Mouse (Mus musculus) duodenum, adult 2 months (tissue): Measurements from ENCODE around the gene Acly. TPM values are rescaled to one million over a fixed set of nuclear protein-coding genes. Genes with fewer than 3 reads are reported as not detected.

Source experiments
- polyA plus RNA-seq: library from polyadenylated mRNA; depleted of rRNA; stranded (reverse); fragments of >200 nt; gene quantifications from 2 replicates; pipeline ENCODE4 v1.2.3, GENCODE M21; 2012; ENCODE audit warnings: low replicate concordance; rRNA removed

Gene Acly
- 14.8 and 19.5 TPM in 2 replicates for polyA plus RNA-seq

GRCm38 (mm10) chr11:100527458-100528374 lies at the start of gene Acly:
TSS of gene Acly (minus strand) at chr11:100528000.

DNA sequence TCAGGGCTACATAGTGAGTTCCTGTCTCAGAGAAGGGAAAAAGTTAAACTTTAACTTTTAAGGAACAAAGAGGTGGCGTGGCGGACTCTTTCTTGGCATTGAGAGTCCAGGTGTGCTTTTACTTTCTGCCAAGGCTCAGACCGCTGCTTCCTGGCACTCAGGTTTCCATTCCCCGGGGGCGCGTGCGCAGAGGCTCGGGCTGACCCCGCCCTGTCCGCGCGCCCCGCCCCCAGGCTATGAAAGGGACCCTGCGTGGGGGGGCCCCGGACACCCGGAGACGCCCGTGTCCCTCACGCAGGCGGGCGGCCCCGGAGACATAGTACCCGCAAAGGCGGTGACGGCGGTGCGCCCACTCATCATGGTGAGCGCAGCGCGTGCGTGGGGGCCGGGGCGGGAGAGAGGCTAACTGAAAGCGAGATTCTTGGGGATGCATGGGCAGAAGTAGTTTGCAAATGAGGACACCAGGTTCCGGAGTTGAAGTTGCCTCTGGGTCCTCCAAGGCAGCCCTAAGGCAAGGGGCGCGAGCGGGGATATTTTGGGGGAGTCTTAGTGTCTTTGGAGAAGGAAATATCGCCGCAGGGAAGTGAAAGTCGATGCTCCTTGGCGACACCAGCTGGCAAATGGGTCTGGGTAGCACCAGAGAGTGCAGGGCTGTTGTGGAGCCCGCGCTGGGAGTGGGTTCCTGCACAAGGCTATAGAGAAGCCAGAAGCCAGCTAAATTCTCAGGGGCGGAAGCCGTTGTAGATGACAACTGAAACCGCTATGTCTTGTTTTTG lies 47.1 kb upstream of the Acly start, which contains the start of gene Cnp:
Gene Cnp (plus strand): TSS at position 197 of the 776 bp plus-strand sequence.

GRCm38 (mm10) chr11:100544832-100545745 lies 17.3 kb upstream of the Acly start, which contains the start of gene Ttc25:
TSS of gene Ttc25 (plus strand) at chr11:100545607.

DNA sequence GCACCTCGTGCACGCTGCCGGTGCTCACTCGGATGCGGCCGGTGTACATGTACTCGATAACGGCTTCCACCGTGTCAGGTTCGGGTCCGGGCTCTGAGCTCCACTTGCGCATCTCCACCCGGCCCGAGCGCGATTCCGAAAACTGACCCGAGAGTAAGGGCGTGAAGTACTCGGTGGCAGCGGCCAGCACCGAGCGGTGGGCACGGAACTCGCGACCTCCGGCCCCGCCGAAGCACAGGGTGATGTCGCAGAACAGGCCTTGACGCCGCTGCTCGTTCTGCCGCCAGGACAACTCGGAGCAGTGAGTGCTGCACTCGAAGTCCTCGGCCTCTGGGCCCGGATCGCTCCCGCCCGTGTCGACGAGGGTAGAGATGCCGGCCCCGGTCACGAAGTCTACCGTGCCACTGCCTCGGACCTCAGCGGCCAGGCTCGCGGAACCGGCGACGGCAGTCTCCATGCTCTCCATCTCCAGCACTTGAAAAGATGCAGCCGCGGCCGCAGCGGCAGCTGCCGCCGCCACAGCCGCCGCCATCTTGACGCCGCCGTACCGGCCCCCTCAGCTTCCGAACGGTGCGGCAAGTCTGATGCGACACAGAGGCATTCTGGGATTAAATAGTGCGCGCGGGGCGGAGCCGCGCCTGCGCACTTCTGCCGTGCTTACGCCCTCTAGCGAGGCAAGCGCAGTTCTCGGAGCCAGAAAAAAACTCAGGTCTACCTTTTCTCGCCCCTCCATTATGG lies 55.4 kb downstream of the Acly start, which contains the start of gene Klhl11:
Gene Klhl11 (minus strand): TSS at position 545 of the 738 bp plus-strand sequence.

DNA sequence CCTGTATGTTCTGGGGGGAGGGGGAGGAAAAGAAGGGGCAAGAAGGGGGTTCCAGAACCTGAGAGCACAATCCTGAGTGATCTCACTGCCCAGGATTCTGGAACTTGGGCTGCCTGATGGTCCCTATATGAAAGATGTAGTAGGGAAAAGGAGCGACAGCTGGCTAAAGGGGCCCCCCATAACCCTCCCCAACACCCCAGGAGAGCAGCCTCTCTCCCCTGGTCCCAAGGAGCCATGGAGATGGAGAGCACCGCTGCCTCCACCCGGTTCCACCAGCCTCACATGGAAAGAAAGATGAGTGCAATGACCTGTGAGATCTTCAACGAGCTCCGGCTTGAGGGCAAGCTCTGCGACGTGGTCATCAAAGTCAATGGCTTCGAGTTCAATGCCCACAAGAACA lies 86.0 kb downstream of the Acly start, which contains the start of the genes Nt5c3b and Klhl10:
Gene Nt5c3b (minus strand): TSS at position 12 of the 400 bp plus-strand sequence.
Gene Klhl10 (plus strand): TSS at position 121 of the 400 bp plus-strand sequence.

Other genes starting within 250 kb of the Acly start
- 94.6 and 104 TPM in 2 replicates for gene Eif1, start 208.1 kb downstream of the Acly start, polyA plus RNA-seq
- 1.2 and 240 TPM in 2 replicates for gene Gast, start 193.6 kb downstream of the Acly start, polyA plus RNA-seq
- gene Hap1, start 171.9 kb downstream of the Acly start, polyA plus RNA-seq: 3.5 and 3.6 TPM in 2 replicates
- 369 and 374 TPM in 2 replicates for gene Jup, start 130.2 kb downstream of the Acly start, polyA plus RNA-seq
- gene P3h4, start 113.2 kb downstream of the Acly start, polyA plus RNA-seq: 10.5 and 15.2 TPM in 2 replicates
- gene Fkbp10, start 112.3 kb downstream of the Acly start, polyA plus RNA-seq: 10.9 and 14.3 TPM in 2 replicates
- 5.7 and 20.7 TPM in 2 replicates for gene Nt5c3b, start 86.2 kb downstream of the Acly start, polyA plus RNA-seq
- gene Klhl10, start 86.1 kb downstream of the Acly start, polyA plus RNA-seq: not detected in 2 replicates
- 0.66 and 1.8 TPM in 2 replicates for gene Klhl11, start 55.3 kb downstream of the Acly start, polyA plus RNA-seq
- 0.02 and 0.09 TPM in 2 replicates for gene Ttc25, start 17.6 kb upstream of the Acly start, polyA plus RNA-seq
- 13.1 and 17.8 TPM in 2 replicates for gene Cnp, start 46.9 kb upstream of the Acly start, polyA plus RNA-seq
- 88.6 and 104 TPM in 2 replicates for gene Nkiras2, start 91.2 kb upstream of the Acly start, polyA plus RNA-seq
- 11.8 and 12.7 TPM in 2 replicates for gene Dnajc7, start 92.2 kb upstream of the Acly start, polyA plus RNA-seq
- 1.2 TPM in 2 replicates for gene Zfp385c, start 164.5 kb upstream of the Acly start, polyA plus RNA-seq
- 8.6 and 11.1 TPM in 2 replicates for gene Dhx58, start 176.3 kb upstream of the Acly start, polyA plus RNA-seq
- gene Kat2a, start 184.5 kb upstream of the Acly start, polyA plus RNA-seq: 14.6 and 21.8 TPM in 2 replicates
- gene Hspb9, start 185.8 kb upstream of the Acly start, polyA plus RNA-seq: not detected in 2 replicates
- gene Rab5c, start 210.2 kb upstream of the Acly start, polyA plus RNA-seq: 226 and 343 TPM in 2 replicates
- not detected in 2 replicates for gene Kcnh4, start 231.9 kb upstream of the Acly start, polyA plus RNA-seq
- not detected in 2 replicates for gene Hcrt, start 234.9 kb upstream of the Acly start, polyA plus RNA-seq
- 7.8 and 9.0 TPM in 2 replicates for gene Ghdc, start 243.0 kb upstream of the Acly start, polyA plus RNA-seq